Mouse (Mus musculus) midbrain, embryonic 13.5 days (tissue): Measurements from ENCODE around the gene Nme4. TPM values are rescaled to one million over a fixed set of nuclear protein-coding genes. Genes with fewer than 3 reads are reported as not detected.

Experiments used
- ATAC-seq: fragments of 200-750 bp; cut with Nextera tagmentation; 2 replicates; pipeline ENCODE4 v1.8.0; 2017; ENCODE audit warnings: mild to moderate bottlenecking, moderate TSS enrichment, moderate library complexity
- H3K27ac ChIP-seq: fragments of 300-500 bp; sonication (generic); 2 replicates; pipeline ENCODE4 v1.5.1; 2015; ENCODE audit warnings: inconsistent platforms, mild to moderate bottlenecking, moderate library complexity
- H3K27me3 ChIP-seq: fragments of 300-500 bp; sonication (generic); 2 replicates; pipeline ENCODE4 v1.6.1; 2015; ENCODE audit warnings: mild to moderate bottlenecking, inconsistent platforms
- H3K36me3 ChIP-seq: fragments of 300-500 bp; sonication (generic); 2 replicates; pipeline ENCODE4 v1.6.1; 2015; ENCODE audit warnings: mild to moderate bottlenecking, inconsistent platforms
- H3K4me1 ChIP-seq: fragments of 300-500 bp; sonication (generic); replicated peaks from 2 replicates; pipeline ENCODE4 v1.6.1; 2015; ENCODE audit warnings: inconsistent platforms
- H3K4me2 ChIP-seq: fragments of 300-500 bp; sonication (generic); replicated peaks from 2 replicates; pipeline ENCODE4 v1.6.1; 2015; ENCODE audit warnings: moderate library complexity, mild to moderate bottlenecking, inconsistent platforms
- H3K4me3 ChIP-seq: fragments of 300-500 bp; sonication (generic); replicated peaks from 2 replicates; pipeline ENCODE4 v1.5.1; 2015; ENCODE audit warnings: mild to moderate bottlenecking, inconsistent platforms
- H3K9ac ChIP-seq: fragments of 300-500 bp; sonication (generic); replicated peaks from 2 replicates; pipeline ENCODE4 v1.6.1; 2015; ENCODE audit warnings: mild to moderate bottlenecking, inconsistent platforms
- H3K9me3 ChIP-seq: fragments of 300-500 bp; sonication (generic); 2 replicates; pipeline ENCODE4 v1.6.1; 2016; ENCODE audit warnings: mild to moderate bottlenecking, inconsistent platforms
- WGBS: fragments of 180-500 bp; shearing (Covaris S2); methylation state at CpG from one replicate; pipeline ENCODE4 v1.1.7; 2015; 5-methylcytosine and 5-hydroxymethylcytosine counted together
- polyA plus RNA-seq: library from polyadenylated mRNA; unstranded; fragments of >200 nt; fragmentation: Nextera tagmentation; extraction: Ambion mirVana; gene quantifications from 2 replicates; pipeline ENCODE4 v1.2.1, GENCODE M21; 2015

Nme4 gene
- polyA plus RNA-seq, 1 experiment from 2014 or later = 36.8 TPM

- 77% methylated on average over 17 of the region's 17 CpGs for WGBS
- Histone ChIP-seq H3K4me1 (0 out of 2 replicates have a peak, but pooled peaks cover 8% of the 10 kb centered on the region), H3K36me3 (peaks cover 64% of the 10 kb centered on the region), H3K4me2 (no peak overlapping the region), H3K27ac (no peak overlapping the region), H3K27me3 (no peaks in the 10 kb centered on the region), H3K9me3 (0 out of 2 replicates have a peak, but pooled peaks cover 2% of the 10 kb centered on the region), H3K4me3 (no peak overlapping the region), H3K9ac (no peak overlapping the region)
- ATAC-seq = no peak
Observed at GRCm38 (mm10) chr17:26054133-26054845, 41.1 kb downstream of the Nme4 start.

- no peak for ATAC-seq
- H3K27ac ChIP-seq = no peak overlapping the region
- no peak overlapping the region for H3K4me2 ChIP-seq
- no peaks in the 10 kb centered on the region for H3K27me3 ChIP-seq
- no peak overlapping the region for H3K4me3 ChIP-seq
- 0 out of 2 replicates have a peak, but pooled peaks cover 2% of the 10 kb centered on the region for H3K9me3 ChIP-seq
- 0 out of 2 replicates have a peak, but pooled peaks cover 8% of the 10 kb centered on the region for H3K4me1 ChIP-seq
- no peak overlapping the region for H3K9ac ChIP-seq
- peaks cover 51% of the 10 kb centered on the region for H3K36me3 ChIP-seq
- 93% methylated on average over 4 of the region's 4 CpGs for WGBS
Observed at GRCm38 (mm10) chr17:26052706-26053105, 42.7 kb downstream of the Nme4 start.

DNA sequence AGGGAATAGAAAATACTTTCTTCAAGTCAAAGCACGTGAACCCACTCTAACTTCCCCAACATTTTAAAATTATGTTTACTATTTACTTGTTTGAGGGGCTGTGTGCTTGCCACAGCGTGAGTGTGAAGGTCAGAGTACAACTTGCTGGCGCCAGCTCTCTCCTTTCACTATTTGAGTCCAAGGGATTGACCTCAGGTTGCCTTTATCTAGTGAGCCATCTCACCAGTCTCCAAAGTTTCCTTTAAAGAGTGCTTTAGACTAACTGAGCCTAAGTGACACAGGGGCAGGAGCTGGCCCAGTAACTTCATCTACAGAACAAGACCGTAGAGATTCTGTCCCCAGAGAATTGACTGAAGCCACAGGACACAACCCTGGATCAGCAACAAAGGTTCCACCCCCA, 43.3 kb downstream of the Nme4 start:
- ATAC-seq = no peak
- Histone ChIP-seq H3K27ac (no peak overlapping the region), H3K4me2 (no peak overlapping the region), H3K4me1 (0 out of 2 replicates have a peak, but pooled peaks cover 7% of the 10 kb centered on the region), H3K27me3 (no peaks in the 10 kb centered on the region), H3K36me3 (peaks cover 44% of the 10 kb centered on the region), H3K9me3 (0 out of 2 replicates have a peak, but pooled peaks cover 2% of the 10 kb centered on the region), H3K9ac (no peak overlapping the region), H3K4me3 (no peak overlapping the region)
- 93% methylated on average over 4 of the region's 4 CpGs for WGBS

GRCm38 (mm10) chr17:26048118-26048517, 47.3 kb downstream of the Nme4 start:
- WGBS = 92% methylated on average over 8 of the region's 8 CpGs
- Histone ChIP-seq H3K27ac (no peak overlapping the region), H3K4me1 (peaks cover 28% of the 10 kb centered on the region), H3K4me3 (no peak overlapping the region), H3K9ac (no peak overlapping the region), H3K9me3 (0 out of 2 replicates have a peak, but pooled peaks cover under 1% of the 10 kb centered on the region), H3K27me3 (no peaks in the 10 kb centered on the region), H3K36me3 (peaks cover 14% of the 10 kb centered on the region), H3K4me2 (no peak overlapping the region)
- ATAC-seq = no peak

DNA sequence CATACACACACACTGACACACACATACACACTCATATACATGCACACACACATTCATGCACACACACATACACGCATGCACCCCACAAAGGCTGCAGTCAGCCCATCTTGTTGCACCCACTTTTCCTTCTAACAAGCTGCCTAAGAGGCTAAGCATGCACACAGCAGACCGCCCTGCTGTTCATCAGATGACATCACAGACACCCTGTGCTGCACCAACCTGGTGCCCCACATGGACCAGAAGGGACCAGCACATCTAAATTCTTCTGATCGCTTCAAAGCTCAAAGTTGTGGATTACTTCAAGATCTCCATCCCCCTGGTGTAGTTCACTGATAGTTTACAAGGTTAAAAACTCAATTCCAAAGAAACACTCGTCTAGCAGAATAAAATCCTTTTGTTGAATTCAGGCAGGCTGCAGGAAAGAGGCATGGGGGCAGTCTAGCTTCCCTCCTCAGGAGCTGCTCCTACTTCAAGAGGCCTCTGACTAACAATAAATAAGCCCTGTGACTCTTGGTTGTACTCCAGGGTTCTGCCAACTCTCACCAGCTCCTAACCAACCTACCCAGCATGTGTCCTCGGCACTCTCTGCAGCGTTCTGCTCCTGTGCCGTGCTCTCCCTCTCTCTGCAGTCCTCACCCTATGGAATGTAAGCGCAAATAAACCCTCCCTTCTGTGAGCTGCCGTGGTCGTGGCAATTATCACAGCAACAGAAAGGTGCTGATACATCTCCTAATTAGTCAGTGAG, 49.0 kb downstream of the Nme4 start:
- no peak for ATAC-seq
- Histone ChIP-seq H3K9ac (no peak overlapping the region), H3K9me3 (no peaks in the 10 kb centered on the region), H3K4me1 (peaks cover 42% of the 10 kb centered on the region), H3K27me3 (no peaks in the 10 kb centered on the region), H3K27ac (no peak overlapping the region), H3K36me3 (peaks cover 3% of the 10 kb centered on the region; the same call in 1 of the 2 replicates), H3K4me2 (no peak overlapping the region), H3K4me3 (no peak overlapping the region)
- 66% methylated on average over 10 of the region's 10 CpGs for WGBS

GRCm38 (mm10) chr17:26045285-26045684, 50.1 kb downstream of the Nme4 start:
- H3K4me2 ChIP-seq = no peak overlapping the region
- no peaks in the 10 kb centered on the region for H3K9me3 ChIP-seq
- ATAC-seq = no peak
- no peak overlapping the region for H3K9ac ChIP-seq
- H3K4me3 ChIP-seq = no peak overlapping the region
- WGBS = 42% methylated on average over 4 of the region's 4 CpGs
- H3K27me3 ChIP-seq = no peaks in the 10 kb centered on the region
- no peaks in the 10 kb centered on the region for H3K36me3 ChIP-seq
- peak overlapping the region; percentile 30; the same call in 1 of the 2 replicates for H3K27ac ChIP-seq
- peaks cover 45% of the 10 kb centered on the region for H3K4me1 ChIP-seq

DNA sequence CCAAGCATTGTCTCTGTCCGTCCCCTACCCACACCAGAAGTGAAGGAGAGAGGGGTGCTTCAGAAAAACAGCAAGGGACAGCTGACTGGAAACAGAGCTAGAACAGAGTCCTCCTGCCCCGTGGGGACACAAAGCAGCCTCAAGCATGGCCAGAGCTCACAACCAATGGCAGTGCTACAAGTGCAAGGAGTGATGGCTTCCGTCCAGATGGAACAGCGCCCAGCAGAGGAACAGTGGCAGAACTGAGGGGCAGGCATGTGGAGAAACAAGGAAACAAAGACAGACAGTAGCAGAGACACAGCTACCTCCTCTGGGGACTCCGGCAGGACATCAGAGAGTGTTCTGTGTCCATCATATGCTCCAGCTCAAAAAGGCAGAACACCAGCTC, 52.2 kb downstream of the Nme4 start:
- H3K9me3 ChIP-seq = no peaks in the 10 kb centered on the region
- 0 out of 2 replicates have a peak overlapping the region, but pooled peaks have one; percentile 15 for H3K9ac ChIP-seq
- 71% methylated on average over 5 of the region's 5 CpGs for WGBS
- peak; percentile 64 for ATAC-seq
- peak overlapping the region; percentile 80 for H3K27ac ChIP-seq
- no peaks in the 10 kb centered on the region for H3K27me3 ChIP-seq
- no peak overlapping the region for H3K4me3 ChIP-seq
- peaks cover 45% of the 10 kb centered on the region for H3K4me1 ChIP-seq
- H3K4me2 ChIP-seq = no peak overlapping the region
- no peaks in the 10 kb centered on the region for H3K36me3 ChIP-seq

- H3K4me1 ChIP-seq = peaks cover 45% of the 10 kb centered on the region
- H3K4me3 ChIP-seq = no peak overlapping the region
- WGBS = 78% methylated on average over 13 of the region's 13 CpGs
- H3K27ac ChIP-seq = peak overlapping the region; percentile 80
- H3K27me3 ChIP-seq = no peaks in the 10 kb centered on the region
- ATAC-seq = peak; percentile 35; the same call in 1 of the 2 replicates
- 0 out of 2 replicates have a peak overlapping the region, but pooled peaks have one; percentile 15 for H3K9ac ChIP-seq
- H3K9me3 ChIP-seq = no peaks in the 10 kb centered on the region
- no peak overlapping the region for H3K4me2 ChIP-seq
- H3K36me3 ChIP-seq = no peaks in the 10 kb centered on the region
Observed at GRCm38 (mm10) chr17:26042599-26043248, 52.7 kb downstream of the Nme4 start.

Other genes starting within 250 kb of the Nme4 start
- gene Wdr90, start 234.1 kb downstream of the Nme4 start, polyA plus RNA-seq = 20.1 and 22.4 TPM in 2 replicates
- 8.0 and 10.4 TPM in 2 replicates for gene Mcrip2, start 226.8 kb downstream of the Nme4 start, polyA plus RNA-seq
- gene Mettl26, start 220.5 kb downstream of the Nme4 start, polyA plus RNA-seq = 69.7 and 75.4 TPM in 2 replicates
- gene Wfikkn1, start 214.7 kb downstream of the Nme4 start, polyA plus RNA-seq = 0.61 and 0.70 TPM in 2 replicates
- 44.3 and 47.1 TPM in 2 replicates for gene Rab40c, start 175.9 kb downstream of the Nme4 start, polyA plus RNA-seq
- 56.9 and 58.0 TPM in 2 replicates for gene Pigq, start 150.7 kb downstream of the Nme4 start, polyA plus RNA-seq
- gene Nhlrc4, start 150.6 kb downstream of the Nme4 start, polyA plus RNA-seq = 0.12 TPM in 1 of 2 replicates, not detected in the other
- 0.48 and 0.62 TPM in 2 replicates for gene A930017K11Rik, start 143.0 kb downstream of the Nme4 start, polyA plus RNA-seq
- gene Capn15, start 109.8 kb downstream of the Nme4 start, polyA plus RNA-seq = 19.1 and 21.1 TPM in 2 replicates
- 27.6 and 35.0 TPM in 2 replicates for gene Rab11fip3, start 26.0 kb downstream of the Nme4 start, polyA plus RNA-seq
- gene Decr2, start 5.3 kb downstream of the Nme4 start, polyA plus RNA-seq = 27.0 and 28.2 TPM in 2 replicates
- gene Tmem8, start 17.7 kb upstream of the Nme4 start, polyA plus RNA-seq = 2.4 and 2.6 TPM in 2 replicates
- 182 and 191 TPM in 2 replicates for gene Mrpl28, start 27.9 kb upstream of the Nme4 start, polyA plus RNA-seq
- gene Axin1, start 43.1 kb upstream of the Nme4 start, polyA plus RNA-seq = 17.3 and 21.6 TPM in 2 replicates
- gene Pdia2, start 103.5 kb upstream of the Nme4 start, polyA plus RNA-seq = not detected in 2 replicates
- 2.0 and 3.0 TPM in 2 replicates for gene Rgs11, start 107.3 kb upstream of the Nme4 start, polyA plus RNA-seq
- 28.1 and 28.3 TPM in 2 replicates for gene Arhgdig, start 112.2 kb upstream of the Nme4 start, polyA plus RNA-seq
- gene Fam234a, start 148.6 kb upstream of the Nme4 start, polyA plus RNA-seq = 25.3 and 31.0 TPM in 2 replicates
- 121 and 126 TPM in 2 replicates for gene Luc7l, start 157.3 kb upstream of the Nme4 start, polyA plus RNA-seq